18 mouse cellular contexts compared by ENCODE assay signal in the genomic region with DNA sequence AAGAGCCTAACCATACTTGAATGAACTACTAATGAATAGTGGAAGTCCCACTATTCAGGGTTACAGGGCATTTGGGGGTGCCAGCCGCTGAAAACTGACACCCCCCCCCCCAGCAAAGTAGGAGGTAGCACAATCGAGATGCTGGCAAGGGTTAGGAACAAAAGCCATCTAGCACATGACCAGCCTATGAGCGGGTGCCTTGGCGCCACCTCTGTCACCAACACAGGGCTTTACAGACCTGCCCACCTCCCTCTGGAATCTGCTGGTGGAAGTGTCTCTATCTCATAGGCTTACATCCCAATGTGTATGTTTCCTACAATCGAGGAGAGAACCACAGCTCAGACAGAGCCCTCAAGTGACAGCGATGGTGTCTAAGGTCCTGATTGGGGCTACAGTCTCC. TPM values are rescaled to one million over a fixed set of nuclear protein-coding genes. Genes with fewer than 3 reads are reported as not detected.
DNase-seq lines count a peak whose midpoint lies in the region; ATAC-seq and TF ChIP-seq lines count a peak whose summit lies in the region.
"Had no signal": no experiment of that assay in that cellular context is flagged by ENCODE, and none has a peak within 500 bp of the region (broad histone marks: within the 10 kb centered on the region; RNA-seq: fewer than 3 reads in every experiment).

No protein-coding gene starts in this region.

- no peaks in the 10 kb centered on the region for H3K36me3 ChIP-seq in neural tube, embryonic 15.5 days
- H3K36me3 ChIP-seq in limb, embryonic 10.5 days, result peaks cover 36% of the 10 kb centered on the region
- peaks cover 78% of the 10 kb centered on the region for H3K36me3 ChIP-seq in liver, embryonic 15.5 days (replicated peaks)
- no peaks in the 10 kb centered on the region for H3K36me3 ChIP-seq in midbrain, embryonic 16.5 days (ENCODE audit: control insufficient read depth, insufficient read depth, low read length)
- H3K36me3 ChIP-seq: neural tube, embryonic 13.5 days had no signal

- H3K9ac ChIP-seq in neural tube, embryonic 15.5 days (replicated peaks), result no peak overlapping the region
- peak overlapping the region; percentile 10; the same call in 1 of the 2 replicates for H3K9ac ChIP-seq in liver, embryonic 15.5 days
- H3K9ac ChIP-seq in midbrain, embryonic 16.5 days (ENCODE audit: low read depth, low read length), result no peak overlapping the region
- H3K9ac ChIP-seq: hindbrain, embryonic 14.5 days; intestine, embryonic 15.5 days; neural tube, embryonic 13.5 days had no signal

- no peaks in the 10 kb centered on the region for H3K27me3 ChIP-seq in neural tube, embryonic 15.5 days (replicated peaks)
- no peaks in the 10 kb centered on the region for H3K27me3 ChIP-seq in limb, embryonic 10.5 days (ENCODE audit: low read depth, poor library complexity, severe bottlenecking)
- no peaks in the 10 kb centered on the region for H3K27me3 ChIP-seq in liver, embryonic 15.5 days
- no peaks in the 10 kb centered on the region; the same call in 1 of the 2 replicates for H3K27me3 ChIP-seq in midbrain, embryonic 16.5 days (ENCODE audit: control insufficient read depth, insufficient read depth, low read depth, low read length)
- H3K27me3 ChIP-seq: intestine, embryonic 15.5 days; neural tube, embryonic 13.5 days had no signal

- peaks cover 23% of the 10 kb centered on the region for H3K4me1 ChIP-seq in neural tube, embryonic 15.5 days
- H3K4me1 ChIP-seq in bone marrow, adult 2 months (ENCODE audit: control insufficient read depth, insufficient read depth, low read length), result peaks cover 31% of the 10 kb centered on the region
- H3K4me1 ChIP-seq in limb, embryonic 10.5 days, result peaks cover 74% of the 10 kb centered on the region
- peaks cover 87% of the 10 kb centered on the region for H3K4me1 ChIP-seq in liver, embryonic 15.5 days (replicated peaks)
- H3K4me1 ChIP-seq in midbrain, embryonic 16.5 days (ENCODE audit: control insufficient read depth, insufficient read depth, low read length), result peaks cover 8% of the 10 kb centered on the region

- DNase-seq in neural tube, embryonic 10.5 days (ENCODE audit: extremely low spot score, low spot score), result no peak
- DNase-seq in limb, embryonic 10.5 days (ENCODE audit: low spot score), result no peak
- no peak for DNase-seq in adrenal gland, adult 8-10 months
- DNase-seq in kidney, postnatal 10 days, result no peak
- DNase-seq: cerebellum, adult 9-11 months; gastrocnemius, postnatal 10 days; heart, adult 11 months; heart, postnatal 36 days; lung, adult 2 months had no signal

- WGBS in neural tube, embryonic 15.5 days, result 79% methylated on average over 6 of the region's 6 CpGs
- 54% methylated on average over 6 of the region's 6 CpGs for WGBS in bone marrow, adult 2 months
- WGBS in limb, embryonic 10.5 days, result 86% methylated on average over 6 of the region's 6 CpGs
- 68% methylated on average over 6 of the region's 6 CpGs for whole genome bisulfite sequencing in liver, embryonic 15.5 days (ENCODE audit: insufficient replicate concordance)
- WGBS in midbrain, embryonic 16.5 days, result 82% methylated on average over 6 of the region's 6 CpGs

- no peak overlapping the region for H3K4me3 ChIP-seq in neural tube, embryonic 15.5 days (replicated peaks)
- H3K4me3 ChIP-seq in bone marrow, adult 2 months (replicated peaks; ENCODE audit: control insufficient read depth, low read depth, low read length), result no peak overlapping the region
- H3K4me3 ChIP-seq in limb, embryonic 10.5 days, result no peak overlapping the region
- H3K4me3 ChIP-seq in liver, embryonic 15.5 days (replicated peaks), result no peak overlapping the region
- H3K4me3 ChIP-seq in midbrain, embryonic 16.5 days (ENCODE audit: low read depth, low read length), result no peak overlapping the region
- H3K4me3 ChIP-seq: intestine, embryonic 15.5 days; midbrain, embryonic 10.5 days; neural tube, embryonic 13.5 days had no signal

- ATAC-seq in neural tube, embryonic 15.5 days (ENCODE audit: low FRiP score), result no peak
- ATAC-seq in liver, embryonic 15.5 days (ENCODE audit: insufficient read depth), result no peak
- no peak for ATAC-seq in midbrain, embryonic 16.5 days
- ATAC-seq: intestine, embryonic 15.5 days had no signal

- TF ChIP-seq CTCF in bone marrow, adult 2 months (IDR thresholded peaks at IDR 0.05; ENCODE audit: control insufficient read depth, insufficient read depth, low read length), result no peak

- no peak overlapping the region for H3K4me2 ChIP-seq in neural tube, embryonic 15.5 days
- H3K4me2 ChIP-seq in liver, embryonic 15.5 days, result no peak overlapping the region
- H3K4me2 ChIP-seq in midbrain, embryonic 16.5 days (ENCODE audit: low read length), result no peak overlapping the region
- H3K4me2 ChIP-seq: hindbrain, embryonic 14.5 days; intestine, embryonic 15.5 days; neural tube, embryonic 13.5 days had no signal

- no peaks in the 10 kb centered on the region for H3K9me3 ChIP-seq in neural tube, embryonic 15.5 days (replicated peaks)
- H3K9me3 ChIP-seq in limb, embryonic 10.5 days (replicated peaks), result no peaks in the 10 kb centered on the region
- H3K9me3 ChIP-seq in liver, embryonic 15.5 days (replicated peaks), result no peaks in the 10 kb centered on the region
- no peaks in the 10 kb centered on the region for H3K9me3 ChIP-seq in midbrain, embryonic 16.5 days (replicated peaks; ENCODE audit: control insufficient read depth, low read length, poor library complexity, severe bottlenecking)
- H3K9me3 ChIP-seq: intestine, embryonic 15.5 days; midbrain, embryonic 10.5 days; neural tube, embryonic 13.5 days had no signal

- H3K27ac ChIP-seq in neural tube, embryonic 15.5 days (replicated peaks), result 0 out of 2 replicates have a peak overlapping the region, but pooled peaks have one; percentile 9
- H3K27ac ChIP-seq in bone marrow, adult 2 months (ENCODE audit: control insufficient read depth, insufficient read depth, low read depth, low read length, poor library complexity), result peak overlapping the region; percentile 77
- peak overlapping the region; percentile 37 for H3K27ac ChIP-seq in limb, embryonic 10.5 days
- H3K27ac ChIP-seq in liver, embryonic 15.5 days (replicated peaks), result peak overlapping the region; percentile 88
- no peak overlapping the region for H3K27ac ChIP-seq in midbrain, embryonic 16.5 days (ENCODE audit: low read length)
- H3K27ac ChIP-seq: hindbrain, embryonic 14.5 days; intestine, embryonic 15.5 days; macrophage; midbrain, embryonic 10.5 days; neural tube, embryonic 13.5 days had no signal

- no peak for TF ChIP-seq POLR2A in bone marrow, adult 2 months (IDR thresholded peaks at IDR 0.05; ENCODE audit: borderline replicate concordance, control insufficient read depth, low read depth, low read length)

RNA-seq across cellular contexts. Expression of gene Ldlrap1, which starts 17.0 kb away (rescaled TPM):
- 2.4 and 7.9 TPM in 2 replicates for polyA plus RNA-seq in neural tube, embryonic 15.5 days (2015; fragmentation: Nextera tagmentation; extraction: Ambion mirVana)
- 23.1 and 45.9 TPM in 2 replicates for polyA plus RNA-seq in bone marrow, adult 2 months (2011; ENCODE audit: insufficient read depth, insufficient read length, low replicate concordance, missing spikeins)
- polyA plus RNA-seq in limb, embryonic 10.5 days (2016; fragmentation: Nextera tagmentation; extraction: Ambion mirVana), result 14.4 and 20.4 TPM in 2 replicates
- 21.8 and 22.4 TPM in 2 replicates for polyA plus RNA-seq in liver, embryonic 15.5 days (2015; fragmentation: Nextera tagmentation; extraction: Ambion mirVana)
- 10 to 100 TPM; 46.7 to 49.4 (median 48.4) TPM for total RNA-seq in adrenal gland, adult 8-10 months (2022)
- polyA plus RNA-seq in midbrain, embryonic 16.5 days (2015; fragmentation: Nextera tagmentation; extraction: Ambion mirVana), result 2.1 and 2.4 TPM in 2 replicates

RNA-seq across cellular contexts. Expression of gene Man1c1, which starts 46.7 kb away (rescaled TPM):
- 4.7 and 4.9 TPM in 2 replicates for polyA plus RNA-seq in neural tube, embryonic 15.5 days (2015; fragmentation: Nextera tagmentation; extraction: Ambion mirVana)
- polyA plus RNA-seq in bone marrow, adult 2 months (2011; ENCODE audit: insufficient read depth, insufficient read length, low replicate concordance, missing spikeins), result 2.7 and 7.3 TPM in 2 replicates
- polyA plus RNA-seq in limb, embryonic 10.5 days (2016; fragmentation: Nextera tagmentation; extraction: Ambion mirVana), result 1.6 and 2.0 TPM in 2 replicates
- 1.4 and 2.0 TPM in 2 replicates for polyA plus RNA-seq in liver, embryonic 15.5 days (2015; fragmentation: Nextera tagmentation; extraction: Ambion mirVana)
- total RNA-seq in adrenal gland, adult 8-10 months (2022), result 10 to 100 TPM; 15.3 to 41.3 (median 29.9) TPM
- polyA plus RNA-seq in midbrain, embryonic 16.5 days (2015; fragmentation: Nextera tagmentation; extraction: Ambion mirVana), result 2.9 and 3.2 TPM in 2 replicates
